Mouse (Mus musculus) liver, adult 2 months (tissue): ENCODE results near the gene Ift122.

ENCODE experiments used
- CTCF ChIP-seq: fragments of 200-500 bp; IDR thresholded peaks from 2 replicates; pipeline ENCODE4 v1.5.1; 2011; ENCODE audit warnings: low read depth, low read length, control low read depth
- POLR2A ChIP-seq: fragments of 200-500 bp; IDR thresholded peaks from 2 replicates; pipeline ENCODE4 v1.6.1; 2011; ENCODE audit warnings: low read length, control low read depth; ENCODE audit not compliant: insufficient read depth; ENCODE audit errors: extremely low read depth

DNA sequence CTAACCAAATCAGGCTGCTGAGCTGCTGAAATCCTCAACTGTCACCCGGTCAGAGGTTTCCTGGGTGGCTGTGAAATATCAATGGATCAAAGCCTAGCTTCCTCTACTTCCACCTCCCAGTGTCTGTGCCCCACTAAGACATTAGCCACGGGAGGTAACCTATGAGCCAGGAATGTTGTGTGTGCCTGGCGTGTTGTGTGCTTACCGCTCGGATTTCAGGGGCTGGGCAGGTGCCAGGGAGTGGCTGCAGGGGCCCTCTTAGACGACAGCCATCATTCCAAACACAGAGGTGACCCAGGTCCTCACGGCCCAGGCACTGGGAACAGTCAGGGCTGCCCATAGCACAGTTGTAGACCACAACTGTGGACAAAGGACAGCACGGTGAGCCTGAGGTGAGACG lies 115.8 kb downstream of the Ift122 start:
- TF ChIP-seq CTCF (no peak), POLR2A (no peak)
